Mouse (Mus musculus) heart, embryonic 14.5 days (tissue): ENCODE data around the gene Rmi2. TPM values are rescaled to one million over a fixed set of nuclear protein-coding genes. Genes with fewer than 3 reads are reported as not detected.

Source experiments
- ATAC-seq: fragments of 200-750 bp; cut with Nextera tagmentation; 2 replicates; pipeline ENCODE4 v1.8.0; 2017; ENCODE audit warnings: low read depth, moderate TSS enrichment; ENCODE audit not compliant: insufficient number of reproducible peaks, insufficient read depth, low FRiP score
- H3K27ac ChIP-seq, 2 experiments: fragments of 200-500 bp in 1 of 2; fragments of 300-500 bp in 1 of 2; sonication (generic) in 1 of 2; replicated peaks in 1 of 2; 2 replicates each; pipeline ENCODE4 v1.5.1; 2012 to 2014; ENCODE audit warnings: low read depth in 2 of 2, low read length in 2 of 2, control low read depth in 1 of 2, mild to moderate bottlenecking in 1 of 2, mixed read lengths in 1 of 2; ENCODE audit not compliant: control insufficient read depth in 1 of 2, insufficient read depth in 1 of 2
- H3K27me3 ChIP-seq: fragments of 300-500 bp; sonication (generic); 2 replicates; pipeline ENCODE4 v1.6.1; 2014; ENCODE audit warnings: mild to moderate bottlenecking, low read length, control low read depth; ENCODE audit not compliant: control insufficient read depth, insufficient read depth
- H3K36me3 ChIP-seq: fragments of 300-500 bp; sonication (generic); 2 replicates; pipeline ENCODE4 v1.6.1; 2014; ENCODE audit warnings: mild to moderate bottlenecking, control low read depth, low read length, mixed read lengths; ENCODE audit not compliant: control insufficient read depth, insufficient read depth
- H3K4me1 ChIP-seq, 2 experiments: fragments of 200-500 bp in 1 of 2; fragments of 300-500 bp in 1 of 2; sonication (generic) in 1 of 2; 2 replicates each; pipeline ENCODE4 v1.6.1; 2012 to 2014; ENCODE audit warnings: low read length in 2 of 2, control low read depth in 1 of 2, mixed read lengths in 1 of 2; ENCODE audit not compliant: control insufficient read depth in 2 of 2, insufficient read depth in 2 of 2
- H3K4me2 ChIP-seq: fragments of 300-500 bp; sonication (generic); 2 replicates; pipeline ENCODE4 v1.6.1; 2014; ENCODE audit warnings: mild to moderate bottlenecking, low read length
- H3K4me3 ChIP-seq, 2 experiments: fragments of 200-500 bp in 1 of 2; fragments of 300-500 bp in 1 of 2; sonication (generic) in 1 of 2; 2 replicates each; pipeline ENCODE4 v1.5.1; 2012 to 2014; ENCODE audit warnings: low read length in 2 of 2, mild to moderate bottlenecking in 2 of 2, control low read depth in 1 of 2, low read depth in 1 of 2, moderate library complexity in 1 of 2; ENCODE audit not compliant: control insufficient read depth in 1 of 2, insufficient read depth in 1 of 2
- H3K9ac ChIP-seq: fragments of 300-500 bp; sonication (generic); 2 replicates; pipeline ENCODE4 v1.6.1; 2014; ENCODE audit warnings: mild to moderate bottlenecking, low read length
- H3K9me3 ChIP-seq: fragments of 300-500 bp; sonication (generic); 2 replicates; pipeline ENCODE4 v1.6.1; 2016; ENCODE audit warnings: low read length, control low read depth; ENCODE audit not compliant: control insufficient read depth
- WGBS: fragments of 180-500 bp; shearing (Covaris S2); extraction: QIAGEN DNeasy Blood & Tissue Kit; methylation state at CpG from one replicate; pipeline ENCODE4 v1.1.7; 2014; 5-methylcytosine and 5-hydroxymethylcytosine counted together
- polyA plus RNA-seq: library from polyadenylated mRNA; unstranded; fragments of >200 nt; fragmentation: Nextera tagmentation; extraction: Ambion mirVana; gene quantifications from 2 replicates; pipeline ENCODE4 v1.2.1, GENCODE M21; 2014

Gene Rmi2
- polyA plus RNA-seq, 1 experiment from 2014 or later = 2.8 TPM

GRCm38 (mm10) chr16:10901956-10902355, 67.1 kb downstream of the Rmi2 start:
- 33% methylated on average over 2 of the region's 2 CpGs for WGBS
- H3K27ac ChIP-seq = no peak overlapping the region
- no peak for ATAC-seq

GRCm38 (mm10) chr16:10902849-10903248, 68.0 kb downstream of the Rmi2 start:
- WGBS = 64% methylated on average over 5 of the region's 5 CpGs
- no peak overlapping the region for H3K4me3 ChIP-seq
- H3K4me2 ChIP-seq = no peak overlapping the region
- H3K9ac ChIP-seq = no peak overlapping the region
- H3K27me3 ChIP-seq = no peaks in the 10 kb centered on the region
- no peak overlapping the region for H3K27ac ChIP-seq
- no peaks in the 10 kb centered on the region for H3K9me3 ChIP-seq
- ATAC-seq = no peak
- H3K36me3 ChIP-seq = no peaks in the 10 kb centered on the region
- peaks cover 11 to 13% of the 10 kb centered on the region in 2 experiments for H3K4me1 ChIP-seq

More at GRCm38 (mm10) chr16:10901956-10902355, 67.1 kb downstream of the Rmi2 start:
- no peaks in the 10 kb centered on the region for H3K36me3 ChIP-seq
- no peaks in the 10 kb centered on the region for H3K9me3 ChIP-seq
- H3K4me3 ChIP-seq = no peak overlapping the region
- peaks cover 16 to 18% of the 10 kb centered on the region in 2 experiments for H3K4me1 ChIP-seq
- H3K27me3 ChIP-seq = no peaks in the 10 kb centered on the region
- H3K9ac ChIP-seq = no peak overlapping the region
- no peak overlapping the region for H3K4me2 ChIP-seq

GRCm38 (mm10) chr16:10905661-10906113, 70.8 kb downstream of the Rmi2 start:
- no peaks in the 10 kb centered on the region for H3K36me3 ChIP-seq
- H3K27me3 ChIP-seq = no peaks in the 10 kb centered on the region
- H3K9me3 ChIP-seq = no peaks in the 10 kb centered on the region
- no peak overlapping the region for H3K27ac ChIP-seq
- H3K4me3 ChIP-seq = no peak overlapping the region
- no peak for ATAC-seq
- 38% methylated on average over 5 of the region's 5 CpGs for WGBS
- no peak overlapping the region for H3K4me2 ChIP-seq
- peaks cover 11 to 16% of the 10 kb centered on the region in 2 experiments for H3K4me1 ChIP-seq
- H3K9ac ChIP-seq = no peak overlapping the region

GRCm38 (mm10) chr16:10910541-10910940, 75.7 kb downstream of the Rmi2 start:
- no peaks in the 10 kb centered on the region for H3K9me3 ChIP-seq
- H3K9ac ChIP-seq = no peak overlapping the region
- H3K4me2 ChIP-seq = no peak overlapping the region
- H3K27me3 ChIP-seq = no peaks in the 10 kb centered on the region
- no peak overlapping the region for H3K27ac ChIP-seq
- 44% methylated on average over 7 of the region's 7 CpGs for WGBS
- ATAC-seq = no peak
- H3K4me3 ChIP-seq = no peak overlapping the region
- H3K4me1 ChIP-seq = peaks cover 2 to 8% of the 10 kb centered on the region in 2 experiments
- H3K36me3 ChIP-seq = no peaks in the 10 kb centered on the region

GRCm38 (mm10) chr16:10911061-10911460, 76.2 kb downstream of the Rmi2 start:
- Histone ChIP-seq H3K27me3 (no peaks in the 10 kb centered on the region), H3K9ac (no peak overlapping the region), H3K4me3 (no peak overlapping the region), H3K27ac (no peak overlapping the region), H3K36me3 (no peaks in the 10 kb centered on the region), H3K9me3 (no peaks in the 10 kb centered on the region), H3K4me1 (peaks cover 0 to 3% of the 10 kb centered on the region in 2 experiments; a peak in 1 of 4 replicates), H3K4me2 (no peak overlapping the region)
- no peak for ATAC-seq
- WGBS = 80% methylated on average over 2 of the region's 2 CpGs

- Histone ChIP-seq H3K4me3 (no peak overlapping the region), H3K27me3 (no peaks in the 10 kb centered on the region), H3K36me3 (no peaks in the 10 kb centered on the region), H3K4me1 (peaks cover 5 to 11% of the 10 kb centered on the region in 2 experiments; a peak in 2 of 4 replicates), H3K27ac (no peak overlapping the region), H3K9ac (no peak overlapping the region), H3K4me2 (no peak overlapping the region), H3K9me3 (no peaks in the 10 kb centered on the region)
- ATAC-seq = no peak
- 95% methylated on average over 4 of the region's 4 CpGs for WGBS
Measured at GRCm38 (mm10) chr16:10915066-10915465, 80.2 kb downstream of the Rmi2 start.

- H3K4me1 ChIP-seq = peaks cover 5 to 10% of the 10 kb centered on the region in 2 experiments; a peak in 2 of 4 replicates
- H3K27me3 ChIP-seq = no peaks in the 10 kb centered on the region
- no peaks in the 10 kb centered on the region for H3K9me3 ChIP-seq
- no peaks in the 10 kb centered on the region for H3K36me3 ChIP-seq
- no peak overlapping the region for H3K4me3 ChIP-seq
- no peak for ATAC-seq
- WGBS = 79% methylated on average over 3 of the region's 3 CpGs
- H3K27ac ChIP-seq = no peak overlapping the region
- no peak overlapping the region for H3K4me2 ChIP-seq
- no peak overlapping the region for H3K9ac ChIP-seq
Measured at GRCm38 (mm10) chr16:10916271-10916670, 81.4 kb downstream of the Rmi2 start.

- peak overlapping the region; percentile 17 to 33; a peak in 2 of 4 replicates for H3K27ac ChIP-seq
- ATAC-seq = peak; percentile 67
Measured at GRCm38 (mm10) chr16:10919856-10920255, 85.0 kb downstream of the Rmi2 start.

More at GRCm38 (mm10) chr16:10919856-10920255, 85.0 kb downstream of the Rmi2 start:
- H3K36me3 ChIP-seq = no peaks in the 10 kb centered on the region
- H3K4me2 ChIP-seq = no peak overlapping the region
- no peaks in the 10 kb centered on the region for H3K27me3 ChIP-seq
- no peaks in the 10 kb centered on the region for H3K9me3 ChIP-seq
- H3K9ac ChIP-seq = no peak overlapping the region
- no peak overlapping the region for H3K4me3 ChIP-seq
- peaks cover 5 to 10% of the 10 kb centered on the region in 2 experiments; a peak in 2 of 4 replicates for H3K4me1 ChIP-seq
